Mouse (Mus musculus) retina, postnatal 7 days (tissue): Measurements from ENCODE around the gene Fgfr2.

Source experiments
- DNase-seq: peaks from one replicate; pipeline ENCODE4 v3.0.0-alpha.2; 2012; ENCODE audit warnings: low read depth, low spot score

Fgfr2 gene

DNA sequence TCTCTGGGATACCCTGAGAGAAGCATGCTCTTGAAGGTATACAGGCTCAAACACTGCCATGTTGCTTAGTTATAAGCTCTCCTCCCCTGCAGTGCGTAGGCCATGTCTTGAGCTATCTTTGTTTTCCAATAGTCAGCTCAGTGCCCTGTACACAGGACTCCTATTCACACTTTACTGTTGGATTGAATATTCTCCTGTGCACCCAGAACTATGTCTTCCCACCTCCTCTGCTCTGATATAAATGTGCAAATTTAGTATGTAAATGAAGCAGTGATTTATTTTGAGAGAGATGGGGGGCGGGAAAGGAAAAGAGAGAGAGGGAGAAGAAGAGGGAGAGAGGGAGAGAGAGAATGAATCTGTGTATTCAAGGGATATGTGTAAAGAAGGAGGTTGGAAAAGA lies 1267.5 kb downstream of the Fgfr2 start:
- DNase-seq, result no peak

GRCm38 (mm10) chr7:131850579-131850978 lies 1272.6 kb downstream of the Fgfr2 start:
- DNase-seq, result no peak

DNA sequence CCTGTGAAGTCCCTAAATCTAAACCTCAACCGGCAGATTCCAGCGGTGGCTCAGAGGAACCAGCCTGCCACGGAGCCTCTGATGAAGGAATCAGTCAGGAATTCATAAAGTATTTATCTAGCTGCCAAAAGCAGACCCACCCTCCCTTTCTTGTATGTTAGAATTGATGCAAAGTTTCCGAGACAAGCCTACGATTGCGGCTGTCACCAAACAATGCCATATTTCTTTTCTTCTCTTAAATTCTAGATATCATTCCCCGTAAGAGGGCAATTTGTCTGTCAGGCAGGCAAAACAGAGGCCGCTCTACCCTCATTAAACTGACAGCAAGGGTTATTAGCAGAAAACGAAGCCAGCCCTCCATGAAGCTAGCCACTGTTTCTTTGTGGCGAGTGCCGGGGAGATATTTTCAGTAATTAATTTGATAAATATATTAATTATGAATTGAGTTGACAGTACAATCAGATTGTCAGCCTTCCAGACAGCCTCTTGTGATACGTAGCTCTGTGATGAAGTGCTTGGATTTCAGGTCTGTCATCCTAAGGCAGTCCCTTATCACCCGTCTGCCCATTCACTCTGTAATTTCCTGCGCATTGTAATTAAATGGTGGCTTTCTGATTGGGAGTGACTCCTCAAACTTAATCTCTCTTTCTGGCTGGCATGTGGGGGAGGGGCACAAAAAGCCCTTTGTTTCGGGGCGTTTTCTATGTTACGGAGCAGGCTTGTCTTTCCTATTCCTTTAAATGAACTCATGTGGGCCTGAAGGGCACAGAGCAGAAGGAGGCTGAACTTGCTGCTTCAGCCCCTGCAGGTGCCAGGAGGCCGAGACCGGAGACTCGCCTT lies 1276.9 kb downstream of the Fgfr2 start:
- DNase-seq, result no peak

DNA sequence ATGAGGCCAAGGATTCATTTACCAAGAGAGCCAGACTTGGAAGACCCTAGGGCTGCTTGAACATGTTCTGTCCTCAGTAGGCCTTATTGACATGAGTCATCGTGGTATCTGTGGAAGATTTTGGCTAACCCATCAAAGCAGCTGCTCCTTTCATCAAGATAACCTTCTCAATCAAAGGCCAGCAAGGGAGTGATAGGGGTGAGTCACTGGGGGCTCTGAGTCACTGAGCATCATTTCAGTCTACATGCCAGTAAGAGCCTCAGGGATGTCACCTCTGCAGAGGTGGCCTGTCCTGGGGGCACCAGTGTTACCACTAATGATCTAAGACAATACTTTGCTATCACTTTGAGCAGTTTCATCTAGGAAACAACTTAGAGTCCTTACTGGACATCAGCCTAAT lies 1292.9 kb downstream of the Fgfr2 start:
- no peak for DNase-seq

DNA sequence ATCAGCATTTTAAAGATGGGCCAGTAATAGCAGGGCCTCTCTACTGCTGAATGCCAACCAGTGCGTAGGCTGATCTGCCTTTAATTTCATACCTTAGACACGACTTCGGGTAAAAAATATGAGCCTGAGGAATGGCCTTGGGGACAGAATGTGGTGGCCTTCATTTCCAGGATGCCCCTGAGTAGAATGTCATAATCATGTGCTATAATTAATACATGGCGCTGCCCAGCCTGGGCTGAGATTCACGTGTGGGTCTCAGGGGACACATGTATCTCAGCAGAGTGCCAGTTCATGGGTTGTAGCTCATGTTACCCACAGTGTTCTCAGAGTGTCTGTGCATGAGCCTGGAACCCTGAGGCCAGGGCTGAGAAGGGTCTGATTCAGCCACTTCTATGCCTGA lies 1296.3 kb downstream of the Fgfr2 start:
- DNase-seq, result no peak

DNA sequence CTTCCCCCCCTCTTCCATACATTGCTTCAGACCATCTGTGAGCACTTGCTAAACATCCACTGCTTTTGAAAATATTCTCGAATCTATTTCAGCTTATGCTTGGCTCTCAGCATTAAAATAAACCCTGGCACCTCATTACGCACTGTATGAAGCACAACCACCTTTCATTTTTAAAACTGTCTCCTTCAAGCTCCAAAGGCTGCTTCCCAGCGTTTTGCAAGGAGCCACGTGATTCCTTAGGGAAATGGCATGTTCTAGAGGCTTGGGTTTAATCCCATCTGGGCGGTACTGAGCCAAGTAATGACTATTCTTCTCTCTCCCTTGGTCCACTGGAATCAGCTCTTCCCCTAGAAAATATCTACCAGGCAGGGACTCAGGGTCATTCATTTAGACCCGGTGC lies 1305.2 kb downstream of the Fgfr2 start:
- DNase-seq, result no peak

GRCm38 (mm10) chr7:131816641-131817040 lies 1306.5 kb downstream of the Fgfr2 start:
- no peak for DNase-seq

DNA sequence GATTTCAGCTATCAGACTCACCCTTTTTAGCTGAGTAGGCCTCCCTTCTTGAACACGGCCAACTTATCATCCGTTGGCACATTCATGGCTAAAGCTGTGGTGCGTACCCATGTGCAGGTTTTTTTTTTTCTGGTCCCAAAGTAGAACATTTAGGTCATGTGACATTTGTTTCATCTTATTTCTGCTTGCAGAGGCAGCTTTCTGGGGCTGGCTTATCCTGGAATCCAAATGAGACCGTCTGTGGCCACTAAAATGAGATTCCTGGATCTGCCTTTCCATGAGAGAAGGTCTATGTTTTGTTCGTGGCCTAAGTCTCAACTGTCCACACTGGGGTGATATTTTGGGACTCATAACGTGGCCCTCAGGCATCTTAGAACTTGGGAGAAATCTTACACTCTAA lies 1311.0 kb downstream of the Fgfr2 start:
- no peak for DNase-seq

- no peak for DNase-seq
Observed at GRCm38 (mm10) chr7:131810916-131811315, 1312.2 kb downstream of the Fgfr2 start.

GRCm38 (mm10) chr7:131809584-131810181 lies 1313.5 kb downstream of the Fgfr2 start:
- DNase-seq, result no peak

- DNase-seq, result no peak
Observed at GRCm38 (mm10) chr7:131807257-131807656, 1315.9 kb downstream of the Fgfr2 start.

- DNase-seq, result no peak
Observed at GRCm38 (mm10) chr7:131805525-131806202, 1317.5 kb downstream of the Fgfr2 start.

- no peak for DNase-seq
Observed at GRCm38 (mm10) chr7:131800416-131801045, 1322.6 kb downstream of the Fgfr2 start.

DNA sequence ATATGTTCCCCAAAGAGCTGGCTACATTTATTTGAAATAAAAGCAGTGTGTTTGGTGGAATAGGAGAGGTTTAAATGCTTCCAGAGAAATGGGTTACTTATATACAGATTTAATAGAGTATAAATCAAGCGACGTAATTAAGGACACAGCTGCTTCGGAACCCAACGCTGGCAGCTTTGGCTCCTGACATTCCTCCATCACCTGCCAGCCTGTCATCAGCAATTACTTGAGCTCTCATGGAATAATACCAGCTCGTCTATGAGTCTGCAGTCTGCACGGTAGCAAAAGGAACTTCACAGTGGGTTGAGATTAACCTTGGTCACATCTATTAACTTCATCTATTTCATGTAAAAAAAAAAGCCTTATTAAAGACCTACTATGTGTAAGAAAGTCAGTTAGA lies 1326.0 kb downstream of the Fgfr2 start:
- no peak for DNase-seq

DNA sequence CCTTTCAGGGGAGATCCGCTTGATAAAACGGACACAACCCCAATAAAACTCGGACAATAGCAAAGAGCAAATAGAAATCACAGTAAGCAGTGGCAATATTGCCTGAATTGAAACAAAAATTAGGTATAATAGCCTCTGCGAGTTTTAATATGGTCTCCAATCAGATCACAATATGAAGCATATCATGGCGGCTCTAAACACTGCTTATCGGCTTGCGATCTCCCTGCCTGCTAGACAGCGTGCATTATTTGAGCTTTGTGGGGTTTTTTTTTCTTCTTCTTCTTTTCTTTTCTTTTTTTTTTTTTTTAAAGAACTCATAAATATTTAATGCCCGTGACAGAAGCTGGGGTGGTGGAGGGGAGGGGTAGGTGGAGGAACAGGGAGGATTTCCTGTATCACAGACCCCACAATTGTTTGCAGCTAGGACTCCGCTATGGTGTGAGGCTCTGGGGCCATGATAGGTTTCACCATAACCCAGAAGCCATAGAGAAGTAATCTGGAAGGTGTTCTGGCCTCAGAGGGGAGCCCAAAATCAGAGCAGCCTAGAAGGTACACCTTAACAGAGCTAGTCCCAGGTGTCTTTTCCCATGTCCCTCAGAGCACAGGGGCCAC lies 1334.4 kb downstream of the Fgfr2 start:
- DNase-seq, result no peak

DNA sequence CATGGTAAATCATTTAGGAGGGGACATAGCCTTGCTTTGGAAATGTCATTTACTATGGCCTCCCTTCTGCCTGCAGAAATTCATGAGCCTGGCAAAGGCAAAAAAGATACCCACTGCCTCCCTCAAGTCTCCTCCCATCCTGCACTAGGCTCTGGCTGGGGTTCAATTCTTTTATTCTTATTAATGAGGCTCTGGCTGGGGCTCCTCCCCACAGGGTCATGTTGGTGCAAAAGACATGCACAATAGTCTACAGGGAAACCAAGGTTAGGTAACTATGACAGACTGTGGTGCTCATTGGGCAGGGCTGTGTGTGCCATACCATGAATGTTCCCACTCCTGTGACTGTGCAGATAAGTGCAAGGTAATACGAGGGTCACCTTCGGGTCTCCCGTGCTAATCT lies 1337.4 kb downstream of the Fgfr2 start:
- no peak for DNase-seq

DNA sequence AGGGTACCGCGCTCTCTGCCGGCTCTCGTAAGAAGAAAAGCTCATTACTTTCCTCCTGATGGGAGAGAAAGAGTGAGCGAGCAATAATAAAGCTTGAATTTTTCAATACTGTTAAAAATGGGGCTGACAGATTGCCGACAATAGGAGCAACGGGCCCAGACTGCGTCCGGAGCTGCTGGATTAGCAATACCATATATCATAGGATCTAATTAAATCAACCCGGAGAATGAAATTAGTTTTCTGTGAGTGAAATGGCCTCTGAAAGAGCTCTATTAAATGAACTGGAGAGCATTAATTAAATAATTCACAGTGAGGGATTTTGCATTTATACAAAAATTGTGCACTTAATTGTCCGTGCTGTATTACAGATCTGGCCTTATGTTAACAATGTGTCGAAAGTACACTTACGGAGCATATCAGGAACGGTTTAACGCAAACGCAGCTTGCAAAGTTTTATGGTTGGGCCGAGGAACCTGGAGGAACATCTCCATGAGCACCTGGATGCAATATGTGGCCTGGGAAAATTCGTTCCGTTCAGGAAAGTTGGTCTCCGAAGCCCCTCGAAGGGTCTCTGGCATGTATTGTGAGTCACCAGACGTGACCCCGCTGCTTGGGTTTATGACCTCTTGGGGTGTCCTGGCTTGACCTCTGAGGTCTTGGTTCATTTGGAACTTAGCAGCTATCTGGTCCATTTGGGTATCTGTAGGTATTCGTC lies 1344.7 kb downstream of the Fgfr2 start:
- no peak for DNase-seq

DNA sequence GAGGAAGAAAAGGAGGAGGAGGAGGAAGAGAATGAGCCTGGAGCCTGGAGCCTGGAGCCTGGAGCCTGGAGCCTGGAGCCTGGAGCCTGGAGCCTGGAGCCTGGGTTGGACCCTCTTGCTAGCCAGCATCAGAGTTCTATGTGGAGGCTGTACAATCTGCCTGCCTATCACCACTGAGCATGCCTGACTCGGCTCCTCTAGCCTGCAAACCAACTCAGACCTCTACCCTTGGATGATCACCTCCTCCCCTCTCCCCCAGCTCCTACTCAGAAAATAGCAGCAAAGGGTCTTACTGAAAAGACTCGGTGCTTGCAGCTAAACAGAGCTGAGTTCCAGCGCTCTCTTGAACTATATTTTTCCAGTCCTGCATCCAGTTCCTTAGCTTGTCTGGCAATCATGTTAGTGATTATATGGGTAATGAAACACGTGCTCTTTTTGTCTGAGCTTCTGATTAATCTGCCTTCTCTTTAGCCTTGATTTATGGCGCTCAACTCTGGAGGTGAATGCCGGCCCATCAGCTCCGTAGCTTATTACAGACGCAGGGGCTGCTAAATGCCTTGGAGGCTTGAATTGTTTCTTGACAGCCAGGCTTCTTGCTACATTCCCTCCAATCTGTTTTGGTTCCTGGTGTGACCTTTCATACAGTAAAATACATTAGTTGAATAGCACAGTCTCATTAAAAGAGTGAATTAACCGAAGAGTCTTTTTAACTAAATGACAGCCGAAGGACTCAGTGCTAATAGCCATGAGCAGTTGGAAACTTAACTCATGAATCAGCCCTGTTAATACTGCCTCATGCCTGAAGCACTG lies 1345.5 kb downstream of the Fgfr2 start:
- no peak for DNase-seq

- DNase-seq, result no peak
Observed at GRCm38 (mm10) chr7:131776191-131776752, 1346.9 kb downstream of the Fgfr2 start.

- DNase-seq, result no peak
Observed at GRCm38 (mm10) chr7:131757922-131758321, 1365.2 kb downstream of the Fgfr2 start.
